Mouse (Mus musculus): ENCODE measurements around the gene Pdss2. TPM values are rescaled to one million over a fixed set of nuclear protein-coding genes. Genes with fewer than 3 reads are reported as not detected.
A peak's percentile ranks its signal among the peaks of the same experiment; 100 is the strongest.

Pdss2 gene
- polyA plus RNA-seq, 1 experiment from 2014 or later = 11.5 TPM

DNA sequence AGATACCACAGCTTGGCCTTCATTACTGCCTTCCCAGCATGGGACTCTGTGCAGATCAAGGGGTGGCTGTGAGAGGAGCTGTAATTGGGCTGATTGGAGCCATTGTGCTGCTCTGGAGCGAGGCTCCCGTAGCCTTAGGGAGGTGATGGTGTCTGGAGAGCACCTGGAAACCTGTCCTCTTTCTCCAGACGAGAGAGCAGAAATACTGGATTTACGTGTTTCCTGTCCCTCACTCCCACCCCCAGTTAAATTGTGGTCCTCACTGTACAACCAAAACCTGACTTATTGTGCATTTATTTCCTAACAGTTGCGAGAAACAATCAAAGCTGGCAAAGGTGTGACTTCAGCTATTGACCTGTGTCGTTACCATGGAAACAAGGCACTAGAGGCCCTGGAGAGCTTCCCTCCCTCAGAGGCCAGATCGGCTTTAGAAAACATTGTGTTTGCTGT, 218.2 kb downstream of the Pdss2 start:
- Histone ChIP-seq H3K4me1 (ENCODE audit: insufficient read depth) (no peaks in the 10 kb centered on the region), H3K9ac (no peak overlapping the region), H3K9me3 (ENCODE audit: low read depth, low read length) (no peaks in the 10 kb centered on the region), H3K36me3 (ENCODE audit: insufficient read depth) (no peaks in the 10 kb centered on the region), H3K27ac (ENCODE audit: low read depth) (no peak overlapping the region), H3K27me3 (ENCODE audit: insufficient read depth, low read length) (no peaks in the 10 kb centered on the region), H3K4me3 (ENCODE audit: low read depth, low read length) (no peak overlapping the region), H3K4me2 (peak overlapping the region; percentile 0; the same call in 1 of the 2 replicates)
- 0 out of 2 replicates have a peak, but pooled peaks have one; percentile 41 for ATAC-seq (ENCODE audit: insufficient read depth)
- TF ChIP-seq CTCF (IDR thresholded peaks at IDR 0.05; ENCODE audit: low read depth) = no peak
- peak; percentile 57 for DNase-seq
- WGBS = 28% methylated on average over 7 of the region's 7 CpGs

GRCm38 (mm10) chr10:43440050-43440449, 218.8 kb downstream of the Pdss2 start:
- no peaks in the 10 kb centered on the region for H3K4me1 ChIP-seq (ENCODE audit: insufficient read depth)
- no peak overlapping the region for H3K4me3 ChIP-seq (ENCODE audit: low read depth, low read length)
- H3K9me3 ChIP-seq (ENCODE audit: low read depth, low read length) = no peaks in the 10 kb centered on the region
- no peaks in the 10 kb centered on the region for H3K27me3 ChIP-seq (ENCODE audit: insufficient read depth, low read length)
- H3K36me3 ChIP-seq (ENCODE audit: insufficient read depth) = no peaks in the 10 kb centered on the region
- DNase-seq = no peak
- ATAC-seq (ENCODE audit: insufficient read depth) = no peak
- H3K4me2 ChIP-seq = 0 out of 2 replicates have a peak overlapping the region, but pooled peaks have one; percentile 3
- TF ChIP-seq CTCF (IDR thresholded peaks at IDR 0.05; ENCODE audit: low read depth) = no peak
- no peak overlapping the region for H3K9ac ChIP-seq
- no peak overlapping the region for H3K27ac ChIP-seq (ENCODE audit: low read depth)
- WGBS = 44% methylated on average over 13 of the region's 13 CpGs

- 46% methylated on average over 15 of the region's 15 CpGs for WGBS
Observed at GRCm38 (mm10) chr10:43440981-43441740, 219.9 kb downstream of the Pdss2 start.

DNA sequence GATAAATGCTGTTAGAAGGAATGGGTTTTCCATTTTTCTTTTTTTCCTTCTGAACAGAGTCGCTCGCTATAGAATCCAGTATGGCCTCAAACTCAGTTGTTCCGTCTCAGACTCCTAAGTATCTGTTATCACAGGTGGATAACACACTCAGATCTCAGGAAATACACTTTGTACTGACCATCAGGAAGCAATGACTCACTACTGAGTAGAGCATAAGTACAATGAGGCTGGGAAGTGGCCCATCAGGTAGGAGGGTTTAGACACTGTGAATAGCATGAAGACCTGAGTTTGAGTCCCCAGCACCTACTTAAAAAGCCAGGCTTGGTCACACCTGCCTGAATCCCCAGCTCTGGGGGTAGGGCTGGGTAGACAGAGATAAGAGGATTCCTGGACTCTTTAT, 227.4 kb downstream of the Pdss2 start:
- no peaks in the 10 kb centered on the region for H3K36me3 ChIP-seq (ENCODE audit: insufficient read depth)
- TF ChIP-seq CTCF (IDR thresholded peaks at IDR 0.05; ENCODE audit: low read depth) = no peak
- no peaks in the 10 kb centered on the region for H3K4me1 ChIP-seq (ENCODE audit: insufficient read depth)
- H3K27ac ChIP-seq (ENCODE audit: low read depth) = no peak overlapping the region
- no peaks in the 10 kb centered on the region for H3K27me3 ChIP-seq (ENCODE audit: insufficient read depth, low read length)
- no peak for DNase-seq
- no peak overlapping the region for H3K4me2 ChIP-seq
- WGBS = 88% methylated on average over 3 of the region's 3 CpGs
- no peak overlapping the region for H3K9ac ChIP-seq
- no peak overlapping the region for H3K4me3 ChIP-seq (ENCODE audit: low read depth, low read length)
- no peak for ATAC-seq (ENCODE audit: insufficient read depth)
- H3K9me3 ChIP-seq (ENCODE audit: low read depth, low read length) = no peaks in the 10 kb centered on the region

More at GRCm38 (mm10) chr10:43440981-43441740, 219.9 kb downstream of the Pdss2 start:
- Histone ChIP-seq H3K4me1 (ENCODE audit: insufficient read depth) (no peaks in the 10 kb centered on the region), H3K36me3 (ENCODE audit: insufficient read depth) (no peaks in the 10 kb centered on the region), H3K27ac (ENCODE audit: low read depth) (0 out of 2 replicates have a peak overlapping the region, but pooled peaks have one; percentile 2), H3K27me3 (ENCODE audit: insufficient read depth, low read length) (no peaks in the 10 kb centered on the region), H3K9ac (no peak overlapping the region), H3K4me2 (no peak overlapping the region), H3K4me3 (ENCODE audit: low read depth, low read length) (no peak overlapping the region), H3K9me3 (ENCODE audit: low read depth, low read length) (no peaks in the 10 kb centered on the region)
- DNase-seq = no peak
- no peak for ATAC-seq (ENCODE audit: insufficient read depth)
- TF ChIP-seq CTCF (IDR thresholded peaks at IDR 0.05; ENCODE audit: low read depth) = no peak

GRCm38 (mm10) chr10:43451848-43452662, 230.8 kb downstream of the Pdss2 start:
- Histone ChIP-seq H3K4me3 (ENCODE audit: low read depth, low read length) (peak overlapping the region; percentile 11), H3K4me2 (peak overlapping the region; percentile 54), H3K27me3 (ENCODE audit: insufficient read depth, low read length) (no peaks in the 10 kb centered on the region), H3K27ac (ENCODE audit: low read depth) (no peak overlapping the region), H3K9me3 (ENCODE audit: low read depth, low read length) (no peaks in the 10 kb centered on the region), H3K9ac (peak overlapping the region; percentile 1; the same call in 1 of the 2 replicates), H3K4me1 (ENCODE audit: insufficient read depth) (no peaks in the 10 kb centered on the region), H3K36me3 (ENCODE audit: insufficient read depth) (no peaks in the 10 kb centered on the region)
- peak; percentile 78 for TF ChIP-seq CTCF (IDR thresholded peaks at IDR 0.05; ENCODE audit: low read depth)
- WGBS = 20% methylated on average over 16 of the region's 16 CpGs
- ATAC-seq (ENCODE audit: insufficient read depth) = peak; percentile 56; the same call in 1 of the 2 replicates
- peak; percentile 91 for DNase-seq

DNA sequence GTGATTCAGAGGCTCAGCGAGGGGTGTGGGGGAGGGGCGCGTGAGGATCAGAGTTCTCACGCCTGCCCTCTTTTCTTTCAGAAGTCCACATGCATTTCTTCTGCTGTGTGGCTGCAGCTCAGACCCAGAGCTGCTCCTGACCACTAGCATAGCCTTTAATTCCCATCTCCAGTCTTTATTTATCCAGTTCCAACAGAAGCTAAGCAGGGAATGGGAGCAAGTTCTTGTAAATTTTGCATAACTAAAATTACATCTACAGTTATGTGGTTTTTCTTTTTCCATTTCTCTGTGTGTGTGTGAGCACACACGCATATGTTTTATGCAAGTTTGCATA, 231.3 kb downstream of the Pdss2 start:
- no peak for TF ChIP-seq CTCF (IDR thresholded peaks at IDR 0.05; ENCODE audit: low read depth)
- Histone ChIP-seq H3K27me3 (ENCODE audit: insufficient read depth, low read length) (no peaks in the 10 kb centered on the region), H3K4me2 (peak overlapping the region; percentile 54), H3K36me3 (ENCODE audit: insufficient read depth) (no peaks in the 10 kb centered on the region), H3K4me3 (ENCODE audit: low read depth, low read length) (peak overlapping the region; percentile 11; the same call in 1 of the 2 replicates), H3K9ac (peak overlapping the region; percentile 1; the same call in 1 of the 2 replicates), H3K27ac (ENCODE audit: low read depth) (no peak overlapping the region), H3K4me1 (ENCODE audit: insufficient read depth) (no peaks in the 10 kb centered on the region), H3K9me3 (ENCODE audit: low read depth, low read length) (no peaks in the 10 kb centered on the region)
- 18% methylated on average over 5 of the region's 5 CpGs for whole genome bisulfite sequencing
- DNase-seq = no peak
- ATAC-seq (ENCODE audit: insufficient read depth) = no peak

DNA sequence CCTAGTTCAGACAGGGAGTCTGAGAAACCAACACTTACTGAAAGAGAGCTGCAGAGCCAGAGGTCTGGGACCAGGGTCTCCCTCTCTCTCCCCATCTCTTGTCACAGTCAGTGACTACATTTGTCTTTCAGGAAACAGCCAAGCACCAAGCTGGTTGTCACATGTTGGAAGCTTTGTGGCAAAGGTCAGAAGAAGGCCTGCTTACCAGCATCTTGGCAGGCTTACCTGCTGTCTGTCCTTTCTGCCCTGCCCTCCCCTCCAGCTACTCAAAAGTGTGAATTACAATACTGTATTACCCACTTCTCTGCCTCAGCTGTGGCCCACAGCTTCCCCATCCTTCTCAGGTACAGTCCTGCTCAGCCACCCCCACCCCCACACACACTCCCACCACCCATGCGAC, 232.9 kb downstream of the Pdss2 start:
- ATAC-seq (ENCODE audit: insufficient read depth) = no peak
- WGBS = 75% methylated on average over 1 of the region's 1 CpGs
- no peak overlapping the region for H3K4me2 ChIP-seq

More for the DNA sequence above, 232.9 kb downstream of the Pdss2 start:
- no peaks in the 10 kb centered on the region for H3K4me1 ChIP-seq (ENCODE audit: insufficient read depth)
- H3K27ac ChIP-seq (ENCODE audit: low read depth) = no peak overlapping the region
- no peaks in the 10 kb centered on the region for H3K27me3 ChIP-seq (ENCODE audit: insufficient read depth, low read length)
- DNase-seq = no peak
- H3K9ac ChIP-seq = no peak overlapping the region
- TF ChIP-seq CTCF (IDR thresholded peaks at IDR 0.05; ENCODE audit: low read depth) = no peak
- no peaks in the 10 kb centered on the region for H3K36me3 ChIP-seq (ENCODE audit: insufficient read depth)
- no peaks in the 10 kb centered on the region for H3K9me3 ChIP-seq (ENCODE audit: low read depth, low read length)
- H3K4me3 ChIP-seq (ENCODE audit: low read depth, low read length) = no peak overlapping the region

Measured in lung, embryonic 14.5 days (tissue).